Mouse (Mus musculus): ENCODE results near the gene Bckdhb.
"Not testable (repeated sequence)": the region's sequence is repeated elsewhere in the genome, so short reads cannot be mapped to it uniquely, and the experiment has no call there.

The Bckdhb gene

DNA sequence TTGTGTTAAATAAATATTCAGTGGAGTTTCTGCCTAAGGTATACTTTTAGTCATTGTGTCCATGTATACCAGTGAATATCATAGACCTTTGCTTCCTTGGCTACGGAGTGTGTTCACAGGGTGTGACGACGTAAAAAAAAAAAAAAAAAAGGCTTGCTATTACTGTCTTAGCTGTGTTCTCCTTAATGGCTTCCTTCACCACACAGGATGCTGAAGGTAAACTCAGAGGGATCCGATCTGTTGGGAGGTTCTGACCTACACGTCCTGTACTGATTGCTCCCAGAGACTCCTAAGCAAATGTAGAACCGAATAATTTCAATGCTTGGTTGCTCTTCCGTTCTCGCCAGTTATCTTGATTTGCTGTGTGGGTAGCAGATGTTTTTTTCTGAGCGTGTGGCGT lies 38.4 kb downstream of the Bckdhb start:
- CTCF ChIA-PET: no interaction called here

DNA sequence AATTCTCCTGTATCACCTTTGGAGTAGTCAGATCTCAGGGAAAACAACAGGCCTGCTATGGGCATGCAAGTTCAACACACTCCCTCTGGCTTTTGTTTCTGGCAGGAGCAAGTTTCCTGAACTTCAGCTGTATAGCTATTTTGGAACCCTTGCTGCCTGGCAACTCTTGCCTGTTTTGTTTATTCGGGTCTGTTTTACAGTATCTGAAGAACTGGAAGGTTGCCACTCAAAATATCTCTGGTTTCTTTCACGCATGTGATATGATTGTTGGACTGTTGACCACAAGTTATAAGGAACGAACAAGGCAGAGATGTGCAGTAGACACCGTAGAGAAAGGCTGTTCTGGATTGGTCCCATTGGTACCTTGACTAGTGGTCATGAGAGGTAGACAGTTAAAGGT lies 39.4 kb downstream of the Bckdhb start:
- CTCF ChIA-PET: no interaction called here

DNA sequence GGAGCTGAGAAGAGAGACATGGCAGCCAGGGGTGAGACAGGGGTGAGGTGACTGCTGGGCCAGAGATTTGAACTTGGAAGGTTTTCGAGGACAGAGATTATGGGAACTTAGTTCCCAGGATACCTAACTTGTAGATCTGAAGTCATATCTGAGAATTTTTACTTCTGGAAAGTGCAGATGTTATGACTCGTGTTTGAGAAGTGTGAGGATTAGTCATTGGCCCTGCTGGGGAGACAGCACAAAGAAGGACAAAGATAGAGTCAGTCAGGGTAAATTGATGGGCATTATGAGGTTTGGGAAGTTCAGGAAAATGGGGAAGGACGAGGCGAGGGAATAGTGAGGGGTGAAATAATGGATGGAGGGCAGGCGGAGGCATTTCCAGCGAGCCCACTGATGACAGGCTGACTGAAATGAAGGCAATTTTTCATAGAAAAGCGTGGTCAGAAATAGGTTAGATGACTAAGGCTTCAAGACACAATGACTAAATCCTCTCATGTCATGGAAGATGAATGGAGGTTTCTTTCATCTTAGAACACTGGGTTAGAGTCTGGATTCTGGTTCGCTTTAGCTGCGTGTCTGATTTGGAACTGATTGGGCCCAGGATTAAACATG lies 42.6 kb downstream of the Bckdhb start:
- CTCF ChIA-PET: no interaction called here

DNA sequence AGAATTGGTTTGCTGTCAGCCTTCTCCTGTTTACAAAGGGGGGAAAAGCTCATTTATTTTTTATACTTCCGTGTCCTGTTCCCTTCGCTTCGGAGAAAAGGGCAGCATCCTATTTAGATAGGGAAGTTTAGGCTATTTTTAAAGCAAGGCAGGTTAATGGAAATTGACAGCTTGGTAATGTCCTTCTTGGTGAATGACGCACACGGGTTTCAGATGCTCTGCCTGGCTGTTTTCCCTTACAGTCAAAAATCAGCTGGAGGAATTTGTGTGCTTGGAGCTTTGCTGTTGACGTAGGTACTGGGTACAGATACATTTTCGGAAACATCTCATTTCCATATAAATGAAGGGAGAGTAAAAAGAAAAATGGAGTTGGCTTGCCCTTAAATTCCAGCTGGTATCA lies 44.4 kb downstream of the Bckdhb start:
- CTCF ChIA-PET: no interaction called here

DNA sequence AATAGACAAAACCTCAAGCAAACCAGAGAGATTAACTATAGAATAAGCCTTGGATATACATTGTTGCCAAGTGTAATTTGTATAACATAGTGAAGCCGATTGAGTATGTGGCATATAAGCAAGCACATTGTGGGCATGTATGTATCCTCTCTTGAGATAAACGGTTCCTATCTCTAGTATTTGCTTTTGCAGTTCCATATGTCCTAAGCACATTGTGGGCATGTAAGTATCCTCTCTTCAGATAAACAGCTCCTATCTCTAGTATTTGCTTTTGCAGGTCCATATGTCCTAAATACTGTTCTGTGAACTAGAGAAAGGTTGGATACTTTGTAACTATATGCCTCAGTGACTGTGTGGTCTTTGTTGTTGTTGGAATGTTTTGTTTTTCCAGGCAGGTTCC lies 48.5 kb downstream of the Bckdhb start:
- CTCF ChIA-PET: no interaction called here

DNA sequence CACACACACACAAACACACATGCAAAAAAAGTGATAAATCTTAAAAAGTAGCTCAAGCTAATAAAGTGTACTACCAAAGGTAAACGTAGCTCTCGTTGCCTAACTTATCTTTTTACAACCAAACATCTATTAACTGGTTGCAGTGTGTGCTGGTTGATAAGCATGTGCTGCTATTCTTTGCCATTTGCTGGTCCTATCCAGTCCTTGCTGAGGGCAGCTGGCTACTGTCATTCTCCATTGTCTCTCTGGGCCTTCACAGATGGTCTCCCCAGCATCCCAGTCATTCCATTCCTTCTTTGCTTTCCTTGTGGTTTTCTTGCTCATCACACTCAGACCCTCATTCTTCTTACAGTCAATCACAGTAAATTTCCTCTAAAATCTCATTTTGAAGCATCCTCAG lies 50.9 kb downstream of the Bckdhb start:
- CTCF ChIA-PET: interaction anchor here (0.7 kb wide), 1 partner anchor 1984 kb away, joined by 3 read pairs; no protein-coding TSS in a partner anchor

DNA sequence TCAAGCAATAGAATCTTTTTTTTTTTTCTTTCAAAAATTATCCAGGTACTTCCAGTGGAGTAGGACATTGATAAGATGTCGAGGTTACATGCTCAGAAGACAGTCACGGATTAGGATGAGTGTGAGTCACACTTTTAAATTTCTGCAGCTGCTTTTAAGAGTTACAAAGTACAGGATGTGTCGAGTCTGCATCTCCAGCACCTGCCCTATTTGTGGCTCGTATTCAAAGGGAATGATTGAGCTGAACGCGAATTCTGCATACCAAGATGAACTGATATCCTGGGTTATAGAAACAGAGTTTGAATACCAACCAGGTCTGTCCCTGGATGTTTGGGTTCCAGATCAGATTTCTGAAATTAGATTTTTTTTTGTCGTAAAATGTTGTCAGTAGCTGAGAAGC lies 56.3 kb downstream of the Bckdhb start:
- CTCF ChIA-PET: no interaction called here

DNA sequence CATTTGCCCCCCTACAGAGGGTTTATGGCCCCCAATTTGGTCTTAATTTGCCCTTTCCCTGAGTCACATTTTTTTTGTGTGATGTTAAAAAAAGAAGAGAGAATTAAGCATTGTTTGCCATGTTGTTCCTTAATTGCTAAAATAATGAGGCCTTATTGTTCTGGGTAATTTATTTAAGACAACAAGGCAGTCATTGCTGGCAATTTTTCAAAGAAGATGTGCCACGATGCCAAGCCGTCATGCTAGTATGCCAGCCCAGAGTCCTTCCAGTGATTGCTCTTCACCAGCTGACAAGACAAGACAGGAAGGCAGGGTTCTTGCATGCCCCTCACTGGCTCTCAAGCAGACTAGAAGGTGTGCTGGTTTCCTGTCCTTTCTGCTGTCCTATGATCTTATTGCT lies 84.0 kb downstream of the Bckdhb start:
- CTCF ChIA-PET: no interaction called here

DNA sequence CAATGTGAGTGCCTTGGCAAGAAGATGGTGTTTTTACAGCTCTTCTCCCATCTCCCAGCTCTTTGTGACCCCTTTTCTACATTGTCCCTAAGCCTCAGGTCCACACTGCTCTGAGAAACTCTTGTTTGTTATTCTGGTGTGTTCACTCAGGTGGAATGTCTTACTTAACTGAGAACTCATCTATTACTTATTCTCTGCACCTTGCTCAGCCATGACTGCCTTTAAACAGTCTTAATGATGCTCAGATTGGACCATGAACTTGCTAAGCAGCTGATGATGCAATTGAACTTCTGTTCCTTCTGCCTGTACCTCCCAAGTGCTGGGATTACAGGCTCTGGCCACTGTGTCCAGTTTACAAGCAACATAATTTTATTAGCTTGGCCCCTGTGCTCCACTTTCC lies 86.2 kb downstream of the Bckdhb start:
- CTCF ChIA-PET: no interaction called here

DNA sequence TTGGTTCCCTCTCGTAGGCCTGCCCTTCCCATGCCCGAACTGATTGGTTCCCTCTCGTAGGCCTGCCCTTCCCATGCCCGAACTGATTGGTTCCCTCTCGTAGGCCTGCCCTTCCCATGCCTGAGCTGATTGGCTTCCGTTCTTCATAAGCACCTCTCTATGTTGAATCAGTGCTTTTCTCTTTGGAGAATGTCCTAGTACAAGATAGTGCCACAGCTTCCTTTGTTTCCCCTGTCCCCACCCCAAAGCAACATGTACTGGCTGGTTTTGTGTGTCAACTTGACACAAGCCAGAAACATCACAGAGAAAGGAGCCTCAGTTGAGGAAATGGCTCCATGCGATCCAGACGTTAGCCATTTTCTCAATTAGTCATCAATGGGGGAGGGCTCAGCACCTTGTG lies 93.2 kb downstream of the Bckdhb start:
- CTCF ChIA-PET: not testable (repeated sequence)

DNA sequence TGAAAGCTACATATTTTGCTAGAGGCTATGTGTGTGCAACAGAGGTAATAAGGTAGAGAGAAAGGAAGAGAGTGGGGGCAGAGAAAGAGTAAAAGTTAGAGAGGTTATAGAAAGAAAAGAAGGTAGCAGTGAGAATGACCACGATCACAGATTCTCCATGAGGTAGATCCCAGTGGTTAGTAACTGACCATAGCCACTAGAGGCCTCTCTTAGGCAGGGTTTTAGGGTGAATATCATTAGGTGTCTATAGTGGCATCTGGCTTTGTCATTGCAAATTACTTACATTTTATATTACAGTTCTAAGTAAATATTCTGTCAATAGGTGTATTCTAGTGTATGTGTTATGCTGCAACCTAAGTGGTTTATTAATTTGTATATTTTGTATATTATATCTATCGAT lies 94.7 kb downstream of the Bckdhb start:
- CTCF ChIA-PET: no interaction called here

DNA sequence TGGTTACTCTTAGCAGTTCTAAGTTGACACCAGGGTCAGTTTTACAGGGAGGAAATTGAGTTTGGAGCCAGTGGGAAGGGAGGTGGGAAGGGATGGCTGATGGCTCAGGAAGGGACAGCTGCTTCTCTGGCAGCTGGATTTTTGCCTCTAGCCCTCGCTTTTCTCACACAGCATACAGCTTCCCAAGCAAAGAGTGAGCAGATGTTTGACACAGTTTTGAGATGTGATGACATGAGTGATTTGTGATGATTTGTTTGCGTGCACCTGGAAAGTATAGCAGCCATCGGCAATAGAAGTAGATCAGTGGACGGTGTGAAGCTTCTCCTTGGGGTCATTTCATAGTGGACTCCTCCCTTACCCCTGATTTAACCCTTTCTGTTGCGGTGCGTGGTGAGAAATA lies 96.2 kb downstream of the Bckdhb start:
- CTCF ChIA-PET: no interaction called here

DNA sequence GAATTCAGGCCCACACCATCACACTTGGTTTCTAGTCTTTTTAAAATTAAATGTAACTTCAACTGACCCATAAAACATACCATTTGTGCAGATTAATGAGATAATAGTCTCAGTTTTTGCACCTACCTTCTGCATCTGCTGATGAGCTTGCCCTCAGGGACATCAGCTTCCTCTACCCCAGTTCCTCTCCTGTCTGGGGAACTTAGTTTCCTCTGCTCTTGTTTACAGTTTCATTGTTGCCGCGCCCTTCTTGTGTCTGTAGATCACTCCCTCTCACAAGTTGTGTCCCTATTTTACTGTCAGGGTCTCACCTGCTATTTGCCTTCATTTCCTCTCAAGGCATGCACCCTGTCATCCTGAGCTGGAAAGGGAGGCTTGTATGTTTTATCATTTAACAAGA lies 103.2 kb downstream of the Bckdhb start:
- CTCF ChIA-PET: interaction anchor here (1.4 kb wide), 1 partner anchor 9 kb away, joined by 3 read pairs; no protein-coding TSS in a partner anchor

DNA sequence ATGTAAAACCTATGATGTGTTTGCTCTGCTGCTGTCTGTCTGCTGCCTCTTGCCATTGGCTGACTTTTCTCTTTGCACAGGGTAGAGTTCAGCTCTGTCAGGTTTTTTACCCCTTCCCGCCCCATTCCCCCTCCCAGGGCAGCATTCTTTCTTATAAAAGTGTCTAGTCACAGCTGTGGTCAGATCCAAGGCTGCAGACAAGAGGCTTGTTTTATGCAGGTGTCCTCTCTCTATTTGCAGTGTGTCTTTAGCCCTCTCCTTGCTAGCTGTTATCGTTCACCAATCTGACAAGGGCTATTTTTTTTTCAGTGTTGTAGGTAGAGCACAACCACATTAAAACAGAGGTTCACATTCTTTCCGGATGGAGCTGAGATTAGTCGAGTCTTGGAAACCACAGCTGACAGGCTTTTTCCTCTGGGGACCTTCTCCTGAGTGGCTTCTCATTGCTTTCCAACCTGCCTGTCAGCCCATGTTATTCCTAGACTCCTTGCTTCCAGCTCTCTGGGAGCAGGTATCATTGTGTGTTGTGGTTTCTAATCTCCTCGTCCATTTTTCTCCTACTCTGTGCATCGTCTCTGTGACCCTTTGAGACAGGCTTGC lies 105.8 kb downstream of the Bckdhb start:
- CTCF ChIA-PET: no interaction called here

DNA sequence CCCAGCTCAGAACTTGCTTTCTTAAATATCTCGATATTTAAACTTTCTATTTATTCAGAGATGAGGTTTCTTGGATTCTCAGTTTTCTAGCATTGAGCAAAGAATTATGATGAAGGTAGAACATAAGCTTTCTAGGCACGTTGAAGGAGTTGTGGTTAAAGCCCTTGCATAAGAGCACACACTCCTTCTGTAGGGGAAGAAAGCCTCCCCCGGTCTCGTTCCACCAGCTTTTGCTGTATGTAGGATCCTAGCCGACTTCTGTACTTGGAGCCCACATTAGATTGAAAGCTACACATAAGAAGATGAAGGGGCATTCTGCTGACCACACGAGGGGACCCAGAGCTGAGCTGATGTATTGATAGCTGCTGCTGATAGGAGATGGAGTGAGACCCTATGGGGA lies 106.5 kb downstream of the Bckdhb start:
- CTCF ChIA-PET: no interaction called here

DNA sequence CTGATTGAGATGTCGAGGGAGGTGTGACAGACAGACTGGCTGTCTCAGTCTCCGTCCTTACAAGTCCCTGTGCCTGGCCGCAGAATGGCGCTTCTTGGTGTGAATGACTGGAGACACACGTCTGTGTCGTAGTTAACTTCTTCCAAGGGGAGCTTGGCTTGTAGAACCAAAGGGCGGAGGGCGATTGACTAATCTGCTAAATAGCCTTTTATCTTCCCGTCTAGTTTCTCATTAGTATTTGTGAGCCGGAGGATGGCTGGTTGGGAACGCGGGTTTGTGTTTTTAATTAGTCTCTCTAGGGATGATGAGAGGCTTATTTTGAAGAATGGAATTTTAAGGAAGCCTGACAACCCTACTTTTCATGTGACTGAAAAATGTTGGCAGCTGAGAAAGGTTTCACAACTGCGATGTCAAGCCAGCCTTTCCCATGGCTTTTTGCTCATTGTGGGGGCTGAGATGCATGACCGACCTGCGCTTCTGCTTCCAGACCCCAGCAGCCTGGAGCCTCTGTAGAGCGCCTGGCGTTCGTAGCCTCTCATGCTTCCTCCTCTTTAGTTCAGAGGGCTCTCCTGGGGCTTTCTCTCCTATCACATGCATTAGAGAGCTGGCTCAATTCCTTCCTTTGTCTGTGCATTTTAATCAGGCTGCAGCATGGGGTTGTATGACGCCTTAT lies 107.9 kb downstream of the Bckdhb start:
- CTCF ChIA-PET: interaction anchor here (0.6 kb wide), 2 partner anchors 8 to 1304 kb away, joined by 4 to 14 read pairs; no protein-coding TSS in a partner anchor

DNA sequence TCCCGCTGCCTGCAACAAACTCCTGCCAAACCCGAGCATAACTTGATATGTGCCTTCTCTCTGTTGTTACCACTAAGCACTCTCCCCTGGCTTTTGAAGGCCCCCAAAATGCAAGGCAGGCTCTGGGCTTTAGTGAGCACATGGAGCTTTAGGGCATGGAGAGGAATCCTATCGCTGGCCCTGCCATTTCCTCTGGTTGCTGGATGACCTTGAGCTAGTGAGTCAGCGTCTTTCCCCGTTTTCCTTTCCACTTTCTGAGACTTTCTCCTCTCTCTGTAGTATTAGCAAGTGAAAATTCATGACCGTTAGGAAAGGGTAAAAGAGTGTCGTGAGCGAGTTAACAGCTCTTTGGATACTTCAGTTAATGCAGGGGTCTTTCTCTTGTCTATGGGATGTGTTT lies 111.1 kb downstream of the Bckdhb start:
- CTCF ChIA-PET: no interaction called here

DNA sequence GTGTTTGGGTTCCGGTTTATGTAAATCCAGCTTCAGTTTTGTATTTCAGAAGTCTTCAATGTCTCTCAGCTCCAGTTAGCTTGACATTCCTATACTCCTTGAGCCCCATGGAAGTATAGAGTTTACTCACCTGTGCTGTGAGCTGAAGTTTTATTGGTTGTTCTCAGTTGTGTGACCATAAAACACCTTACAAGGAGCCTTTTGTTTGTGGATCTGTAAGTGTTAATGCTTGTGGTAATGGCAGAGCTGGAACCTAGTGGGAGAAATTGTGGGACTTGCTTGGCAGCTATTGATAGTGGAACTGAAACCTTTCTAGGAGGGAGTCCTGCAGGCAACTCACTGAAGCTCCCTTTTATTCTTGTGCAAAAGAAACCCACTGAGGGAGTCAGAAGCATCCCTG lies 112.3 kb downstream of the Bckdhb start:
- CTCF ChIA-PET: interaction anchor here (1.3 kb wide), 1 partner anchor 9 kb away, joined by 3 read pairs; no protein-coding TSS in a partner anchor

DNA sequence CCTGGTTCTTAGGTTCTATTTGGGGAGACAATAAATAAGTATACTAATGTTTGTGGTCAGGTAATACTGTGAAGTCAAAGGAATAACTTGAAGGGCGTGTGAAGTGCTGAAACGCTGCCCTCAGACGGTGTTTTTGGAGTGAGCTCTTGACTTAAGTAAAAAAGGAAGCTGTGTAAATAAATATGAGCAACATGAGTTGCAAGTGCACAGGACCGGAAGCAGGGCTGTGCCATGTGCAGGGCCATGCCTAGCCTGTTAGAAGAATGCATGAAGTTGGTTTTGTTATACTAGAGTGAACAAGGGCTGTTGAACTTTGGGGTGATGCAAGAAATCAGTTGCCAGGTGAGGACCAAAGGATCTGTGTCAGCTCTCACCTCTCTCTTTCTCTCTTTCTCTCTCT lies 114.0 kb downstream of the Bckdhb start:
- CTCF ChIA-PET: no interaction called here

DNA sequence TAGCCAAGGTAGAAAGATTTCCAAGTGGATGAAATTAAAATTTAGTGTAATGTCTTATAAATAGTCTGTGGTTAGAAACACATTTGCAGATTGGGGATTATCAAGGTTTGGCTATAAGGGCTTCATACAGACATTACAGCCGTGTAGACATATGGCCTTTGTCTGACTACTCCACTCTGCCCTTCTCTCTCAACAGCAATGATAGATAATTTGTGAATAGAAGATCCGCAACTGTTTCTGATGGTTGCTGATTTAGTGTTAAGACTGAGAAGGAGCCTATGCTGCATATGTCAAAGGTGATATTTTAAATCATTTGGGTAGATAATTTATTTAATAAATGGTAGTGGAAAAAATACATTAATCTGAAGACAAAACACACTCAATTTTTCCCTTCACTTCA lies 115.4 kb downstream of the Bckdhb start:
- CTCF ChIA-PET: interaction anchor here (0.7 kb wide), 1 partner anchor 7 kb away, joined by 14 read pairs; no protein-coding TSS in a partner anchor

DNA sequence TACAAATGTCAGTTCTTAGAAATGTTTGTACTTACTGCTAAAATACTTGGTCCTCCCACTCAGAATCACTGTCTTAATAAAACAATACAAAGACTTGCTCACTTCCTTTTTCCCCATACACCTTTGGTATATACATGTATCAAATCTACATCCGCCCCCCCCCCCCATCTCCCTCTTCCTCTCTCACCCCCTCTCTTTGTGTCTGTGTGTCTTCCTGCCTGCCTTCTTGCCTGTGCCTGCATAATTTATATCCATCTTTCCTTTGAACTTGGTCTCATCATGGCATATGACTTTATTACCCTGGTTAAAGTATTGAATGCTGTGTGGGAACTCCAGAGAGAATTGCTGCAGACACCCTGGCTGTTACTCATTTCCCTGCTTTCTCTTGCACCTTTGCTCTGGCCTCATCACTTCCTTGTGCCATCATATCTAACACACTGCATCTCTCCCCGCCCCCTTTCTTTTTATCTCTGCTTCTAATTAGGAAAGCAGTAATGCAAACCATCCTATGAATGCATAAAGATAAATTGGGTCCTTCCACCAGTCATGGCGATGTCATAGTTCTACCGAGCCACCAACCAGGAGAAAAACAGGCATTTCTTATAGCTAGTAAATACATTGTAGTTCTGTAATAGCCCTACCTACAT lies 116.8 kb downstream of the Bckdhb start:
- CTCF ChIA-PET: no interaction called here

DNA sequence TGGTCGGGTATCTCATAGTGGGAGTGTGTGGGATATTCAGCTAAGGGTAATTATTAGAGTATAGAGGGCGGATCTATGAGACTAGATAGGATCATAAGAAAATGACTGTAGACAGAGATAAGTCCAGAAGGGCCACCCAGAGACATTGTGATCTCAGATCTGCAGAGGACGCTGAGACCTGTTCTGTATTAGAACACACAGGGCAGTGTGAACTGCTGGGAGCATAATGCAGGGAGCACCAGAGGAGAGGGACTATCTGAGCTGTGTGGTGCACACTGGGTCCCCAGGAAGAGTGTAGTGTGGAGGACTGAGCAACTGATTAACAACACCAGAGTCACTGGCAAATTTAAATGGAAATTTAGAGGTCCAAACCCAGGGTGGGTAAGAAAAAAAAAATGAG lies 117.6 kb downstream of the Bckdhb start:
- CTCF ChIA-PET: no interaction called here

DNA sequence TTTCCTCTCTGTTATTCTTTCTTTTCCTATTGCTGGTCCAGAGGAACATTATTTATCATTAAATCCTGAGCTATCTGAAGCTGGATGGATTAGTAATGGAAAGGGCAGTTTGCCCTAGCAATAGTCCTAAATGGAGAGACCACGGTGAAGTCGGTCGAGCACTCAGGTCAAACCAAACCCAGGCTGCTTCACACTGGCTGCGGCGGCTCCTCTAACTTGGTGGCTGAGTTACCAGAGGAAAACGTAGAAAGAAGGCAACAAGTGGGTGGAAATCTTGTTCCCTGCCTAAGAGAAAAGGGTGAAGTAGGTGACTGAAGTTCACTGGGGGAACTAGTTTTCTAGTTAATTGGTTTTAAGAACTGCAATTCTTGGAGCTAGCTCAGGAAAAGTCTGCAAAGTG lies 119.2 kb downstream of the Bckdhb start:
- CTCF ChIA-PET: no interaction called here

Measured in spleen, embryonic (tissue).